Mouse (Mus musculus): ENCODE data around the gene Zfp180. TPM values are rescaled to one million over a fixed set of nuclear protein-coding genes. Genes with fewer than 3 reads are reported as not detected.
"Not testable (repeated sequence)": the region's sequence is repeated elsewhere in the genome, so short reads cannot be mapped to it uniquely, and the experiment has no call there.

The Zfp180 gene
- total and polyA plus RNA-seq, 3 experiments, result 11.4 to 16.4 (median 14.5) TPM

- Histone ChIP-seq H3K27me3 (replicated peaks) (peaks cover 25% of the 10 kb centered on the region), H3K4me3 (replicated peaks in 1 of 3; ENCODE audit: low read depth in 2 of 3, low read length in 2 of 3, poor library complexity in 1 of 3) (no peak within 1 kb of the TSS), H3K79me2 (replicated peaks; ENCODE audit: control insufficient read depth, extremely low read depth, insufficient read depth, poor library complexity, severe bottlenecking) (no peaks in the 10 kb centered on the region), H3K9me3 (replicated peaks; ENCODE audit: low read length) (no peaks in the 10 kb centered on the region), H3K9ac (ENCODE audit: insufficient read depth, low read depth) (no peak within 1 kb of the TSS), H3K27ac (ENCODE audit: insufficient read depth, low read depth) (no peak within 1 kb of the TSS), H3K4me2 (ENCODE audit: insufficient read depth, low read depth, poor library complexity, severe bottlenecking) (no peak within 1 kb of the TSS), H3K36me3 (replicated peaks in 1 of 2; ENCODE audit: control insufficient read depth in 1 of 2, insufficient read depth in 1 of 2, low read length in 1 of 2) (no peaks in the 10 kb centered on the region), H3K4me1 (ENCODE audit: control insufficient read depth in 1 of 2, insufficient read depth in 2 of 2) (no peaks in the 10 kb centered on the region)
- in situ Hi-C loops (cut with MboI; ENCODE audit: low pct_ligation_motif_present, low pct_unique_long_range_greater_than_20kb, low sequenced_read_pairs), result no loop called here
- TF ChIP-seq MEF2A (IDR thresholded peaks at IDR 0.05; ENCODE audit: borderline replicate concordance, low read depth, low read length), result no peak
- TF ChIP-seq ETS1 (conservative IDR thresholded peaks at IDR 0.05; ENCODE audit: low read depth, low read length), result no peak
- TF ChIP-seq MAZ (IDR thresholded peaks at IDR 0.05; ENCODE audit: low read depth, low read length), result no peak
- TF ChIP-seq HCFC1 (IDR thresholded peaks at IDR 0.05; ENCODE audit: low read depth, low read length), result no peak
- no peak for TF ChIP-seq USF2 (conservative IDR thresholded peaks at IDR 0.05; ENCODE audit: low read depth, low read length)
- no peak for TF ChIP-seq IRF4 (IDR thresholded peaks at IDR 0.05; ENCODE audit: low read depth, low read length)
- no peak for TF ChIP-seq MAFK (IDR thresholded peaks at IDR 0.05; ENCODE audit: insufficient replicate concordance, low read length)
- TF ChIP-seq NRF1 (IDR thresholded peaks at IDR 0.05; ENCODE audit: low read depth, low read length), result no peak
- dilution Hi-C loops (cut with MboI; ENCODE audit: extremely low pct_ligation_motif_present, extremely low pct_unique_long_range_greater_than_20kb, low sequenced_read_pairs), result no loop called here
- no peak for DNase-seq (ENCODE audit: extremely low read depth)
Measured at GRCm38 (mm10) chr7:24052660-24053304, 28.9 kb upstream of the Zfp180 start, which contains the start of gene Vmn1r183. Vmn1r183 (plus strand) TSS chr7:24053254.

- H3K4me1 ChIP-seq (ENCODE audit: control insufficient read depth in 1 of 2, insufficient read depth in 2 of 2); H3K9me3 ChIP-seq (replicated peaks; ENCODE audit: low read length); H3K4me2 ChIP-seq (ENCODE audit: insufficient read depth, low read depth, poor library complexity, severe bottlenecking); H3K4me3 ChIP-seq (replicated peaks in 1 of 3; ENCODE audit: low read depth in 2 of 3, low read length in 2 of 3, poor library complexity in 1 of 3); dilution Hi-C loops (cut with MboI; ENCODE audit: extremely low pct_ligation_motif_present, extremely low pct_unique_long_range_greater_than_20kb, low sequenced_read_pairs); H3K79me2 ChIP-seq (replicated peaks; ENCODE audit: control insufficient read depth, extremely low read depth, insufficient read depth, poor library complexity, severe bottlenecking); H3K36me3 ChIP-seq (replicated peaks in 1 of 2; ENCODE audit: control insufficient read depth in 1 of 2, insufficient read depth in 1 of 2, low read length in 1 of 2); in situ Hi-C loops (cut with MboI; ENCODE audit: low pct_ligation_motif_present, low pct_unique_long_range_greater_than_20kb, low sequenced_read_pairs); H3K27ac ChIP-seq (ENCODE audit: insufficient read depth, low read depth); DNase-seq (ENCODE audit: extremely low read depth); H3K9ac ChIP-seq (ENCODE audit: insufficient read depth, low read depth): not testable (repeated sequence)
- H3K27me3 ChIP-seq (replicated peaks), result peaks cover 35% of the 10 kb centered on the region
Measured at GRCm38 (mm10) chr7:24074424-24074823, 7.3 kb upstream of the Zfp180 start.

GRCm38 (mm10) chr7:24082457-24083235 is 922 bp downstream of the Zfp180 start:
- Histone ChIP-seq H3K4me3 (replicated peaks in 1 of 3; ENCODE audit: low read depth in 2 of 3, low read length in 2 of 3, poor library complexity in 1 of 3) (peak overlapping the region; percentile 56 to 76 (median 75)), H3K9me3 (replicated peaks; ENCODE audit: low read length) (peaks cover 2% of the 10 kb centered on the region), H3K9ac (ENCODE audit: insufficient read depth, low read depth) (peak overlapping the region; percentile 63), H3K4me1 (ENCODE audit: control insufficient read depth in 1 of 2, insufficient read depth in 2 of 2) (peaks cover 9 to 29% of the 10 kb centered on the region in 2 experiments), H3K27me3 (replicated peaks) (peaks cover 7% of the 10 kb centered on the region), H3K27ac (ENCODE audit: insufficient read depth, low read depth) (peak overlapping the region; percentile 85), H3K4me2 (ENCODE audit: insufficient read depth, low read depth, poor library complexity, severe bottlenecking) (peak overlapping the region; percentile 82), H3K36me3 (replicated peaks in 1 of 2; ENCODE audit: control insufficient read depth in 1 of 2, insufficient read depth in 1 of 2, low read length in 1 of 2) (peaks cover 4 to 31% of the 10 kb centered on the region in 2 experiments), H3K79me2 (replicated peaks; ENCODE audit: control insufficient read depth, extremely low read depth, insufficient read depth, poor library complexity, severe bottlenecking) (peaks cover 25% of the 10 kb centered on the region)
- in situ Hi-C loops (cut with MboI; ENCODE audit: low pct_ligation_motif_present, low pct_unique_long_range_greater_than_20kb, low sequenced_read_pairs) (no loop called here), dilution Hi-C loops (cut with MboI; ENCODE audit: extremely low pct_ligation_motif_present, extremely low pct_unique_long_range_greater_than_20kb, low sequenced_read_pairs) (no loop called here)
- DNase-seq (ENCODE audit: extremely low read depth), result peak; percentile 29
- no peak for TF ChIP-seq CTCF (conservative IDR thresholded peaks at IDR 0.05 in 1 of 2, IDR thresholded peaks at IDR 0.05 in 1 of 2; ENCODE audit: low read depth in 2 of 2, low read length in 2 of 2)
- no peak for TF ChIP-seq UBTF (IDR thresholded peaks at IDR 0.05; ENCODE audit: low read depth, low read length)
- no peak for TF ChIP-seq ETS1 (conservative IDR thresholded peaks at IDR 0.05; ENCODE audit: low read depth, low read length)
- no peak for TF ChIP-seq BHLHE40 (IDR thresholded peaks at IDR 0.05; ENCODE audit: low read depth, low read length)
- no peak for TF ChIP-seq PAX5 (IDR thresholded peaks at IDR 0.05; ENCODE audit: low read length)
- no peak for TF ChIP-seq POLR2A (IDR thresholded peaks at IDR 0.05; ENCODE audit: low read depth, low read length)
- TF ChIP-seq JUND (conservative IDR thresholded peaks at IDR 0.05; ENCODE audit: low read depth, low read length), result no peak
- TF ChIP-seq ZMIZ1 (IDR thresholded peaks at IDR 0.05; ENCODE audit: low read depth, low read length), result no peak
- no peak for TF ChIP-seq POLR2AphosphoS2 (IDR thresholded peaks at IDR 0.05; ENCODE audit: low read depth, low read length)
- no peak for TF ChIP-seq MXI1 (IDR thresholded peaks at IDR 0.05; ENCODE audit: low read depth, low read length)
- TF ChIP-seq MEF2A (IDR thresholded peaks at IDR 0.05; ENCODE audit: borderline replicate concordance, low read depth, low read length), result no peak
- no peak for TF ChIP-seq TBP (conservative IDR thresholded peaks at IDR 0.05; ENCODE audit: low read depth, low read length)
- no peak for TF ChIP-seq EP300 (IDR thresholded peaks at IDR 0.05; ENCODE audit: low read length)
- TF ChIP-seq TCF12 (IDR thresholded peaks at IDR 0.05; ENCODE audit: low read depth, low read length), result no peak
- no peak for TF ChIP-seq HCFC1 (IDR thresholded peaks at IDR 0.05; ENCODE audit: low read depth, low read length)
- TF ChIP-seq MAX (IDR thresholded peaks at IDR 0.05; ENCODE audit: low read length), result no peak
- no peak for TF ChIP-seq ZC3H11A (IDR thresholded peaks at IDR 0.05; ENCODE audit: low read depth, low read length)
- no peak for TF ChIP-seq ZNF384 (IDR thresholded peaks at IDR 0.05; ENCODE audit: low read depth, low read length)
- no peak for TF ChIP-seq ELF1 (IDR thresholded peaks at IDR 0.05; ENCODE audit: low read depth, low read length)
